Mouse (Mus musculus) left cerebral cortex, postnatal 36 days (tissue): ENCODE measurements around the gene Srd5a3. TPM values are rescaled to one million over a fixed set of nuclear protein-coding genes. Genes with fewer than 3 reads are reported as not detected.
A peak's percentile ranks its signal among the peaks of the same experiment; 100 is the strongest.

Experiments used
- DNase-seq, 2 experiments: peaks; one replicate each; pipeline ENCODE4 v3.0.0; 2021 to 2022; ENCODE audit warnings: low spot score in 2 of 2, mixed read lengths in 1 of 2
- intact Hi-C: fragments of 180-260 bp; cut with DNase I; formaldehyde crosslinking; loops from one replicate; pipeline ENCODE4 v1.15.1; 2025
- total RNA-seq, 2 experiments: library from RNA; stranded (reverse); gene quantifications; 2 replicates each; pipeline ENCODE4 v1.2.3; 2021

Srd5a3 gene
- total RNA-seq, 2 experiments from 2014 or later, result 18.2 to 24.4 TPM

GRCm38 (mm10) chr5:76183043-76183749, 43.1 kb downstream of the Srd5a3 start:
- no peak for DNase-seq
- intact Hi-C loops, result loop anchor here (5.0 kb wide), 1 partner anchor 41 kb away; the partner anchor contains the start of gene Srd5a3

GRCm38 (mm10) chr5:76183750-76184261, 43.7 kb downstream of the Srd5a3 start, which contains the start of gene Tmem165:
Gene Tmem165 (plus strand): TSS chr5:76183880.
- intact Hi-C loops, result loop anchor here (5.0 kb wide), 1 partner anchor 42 kb away; the partner anchor contains the start of gene Srd5a3
- peak; percentile 95 to 96 for DNase-seq

- intact Hi-C loops, result loop anchor here (5.0 kb wide), 1 partner anchor 42 kb away; the partner anchor contains the start of gene Srd5a3
- peak; percentile 51 to 70 for DNase-seq
Measured at GRCm38 (mm10) chr5:76184286-76185080, 44.4 kb downstream of the Srd5a3 start.

- intact Hi-C loops, result no loop called here
- DNase-seq, result no peak
Measured at GRCm38 (mm10) chr5:76187885-76188284, 47.8 kb downstream of the Srd5a3 start.

- no peak for DNase-seq
- intact Hi-C loops, result no loop called here
Measured at GRCm38 (mm10) chr5:76190609-76191008, 50.5 kb downstream of the Srd5a3 start.

GRCm38 (mm10) chr5:76193075-76193474, 53.0 kb downstream of the Srd5a3 start:
- no peak for DNase-seq
- intact Hi-C loops, result no loop called here

GRCm38 (mm10) chr5:76194377-76194945, 54.4 kb downstream of the Srd5a3 start:
- no peak for DNase-seq
- intact Hi-C loops, result no loop called here

GRCm38 (mm10) chr5:76199346-76199745, 59.3 kb downstream of the Srd5a3 start:
- DNase-seq, result no peak
- intact Hi-C loops, result no loop called here

GRCm38 (mm10) chr5:76203171-76203570, 63.1 kb downstream of the Srd5a3 start:
- intact Hi-C loops, result no loop called here
- no peak for DNase-seq

Other genes with a start within 250 kb of the Srd5a3 start
- gene Kdr, start 161.8 kb upstream of the Srd5a3 start, total RNA-seq, result 1 to 10 TPM; 7.3 to 7.5 TPM
- 10 to 100 TPM; 31.1 to 39.5 TPM for gene Tmem165, start 43.6 kb downstream of the Srd5a3 start, total RNA-seq
- 10 to 100 TPM; 46.8 to 57.5 TPM for gene Clock, start 164.5 kb downstream of the Srd5a3 start, total RNA-seq
- not detected for gene Pdcl2, start 190.9 kb downstream of the Srd5a3 start, total RNA-seq
- gene Nmu, start 223.5 kb downstream of the Srd5a3 start, total RNA-seq, result not detected